Mouse (Mus musculus) thymus, adult 2 months (tissue): Measurements from ENCODE around the gene Pip4k2a.

Source experiments
- CTCF ChIP-seq: fragments of 200-500 bp; IDR thresholded peaks from 2 replicates; pipeline ENCODE4 v1.5.1; 2012; ENCODE audit warnings: mild to moderate bottlenecking, control low read depth, low read length, moderate library complexity, borderline replicate concordance; ENCODE audit not compliant: control insufficient read depth, poor library complexity, insufficient read depth; ENCODE audit errors: extremely low read depth
- POLR2A ChIP-seq: fragments of 200-500 bp; IDR thresholded peaks from 2 replicates; pipeline ENCODE4 v1.6.1; 2012; ENCODE audit warnings: mild to moderate bottlenecking, low read length, control low read depth, moderate library complexity; ENCODE audit not compliant: control insufficient read depth, poor library complexity, insufficient read depth; ENCODE audit errors: extremely low read depth

- TF ChIP-seq CTCF (no peak), POLR2A (no peak)
Measured at GRCm38 (mm10) chr2:18861607-18862158, 136.2 kb downstream of the Pip4k2a start.
